Mouse (Mus musculus): ENCODE measurements around the gene Smim13. TPM values are rescaled to one million over a fixed set of nuclear protein-coding genes. Genes with fewer than 3 reads are reported as not detected.
"Not testable (repeated sequence)": the region's sequence is repeated elsewhere in the genome, so short reads cannot be mapped to it uniquely, and the experiment has no call there.

Gene Smim13
- 7.2 and 11.0 TPM in 2 replicates for polyA plus RNA-seq (2014; fragmentation: Nextera tagmentation; extraction: Ambion mirVana)

DNA sequence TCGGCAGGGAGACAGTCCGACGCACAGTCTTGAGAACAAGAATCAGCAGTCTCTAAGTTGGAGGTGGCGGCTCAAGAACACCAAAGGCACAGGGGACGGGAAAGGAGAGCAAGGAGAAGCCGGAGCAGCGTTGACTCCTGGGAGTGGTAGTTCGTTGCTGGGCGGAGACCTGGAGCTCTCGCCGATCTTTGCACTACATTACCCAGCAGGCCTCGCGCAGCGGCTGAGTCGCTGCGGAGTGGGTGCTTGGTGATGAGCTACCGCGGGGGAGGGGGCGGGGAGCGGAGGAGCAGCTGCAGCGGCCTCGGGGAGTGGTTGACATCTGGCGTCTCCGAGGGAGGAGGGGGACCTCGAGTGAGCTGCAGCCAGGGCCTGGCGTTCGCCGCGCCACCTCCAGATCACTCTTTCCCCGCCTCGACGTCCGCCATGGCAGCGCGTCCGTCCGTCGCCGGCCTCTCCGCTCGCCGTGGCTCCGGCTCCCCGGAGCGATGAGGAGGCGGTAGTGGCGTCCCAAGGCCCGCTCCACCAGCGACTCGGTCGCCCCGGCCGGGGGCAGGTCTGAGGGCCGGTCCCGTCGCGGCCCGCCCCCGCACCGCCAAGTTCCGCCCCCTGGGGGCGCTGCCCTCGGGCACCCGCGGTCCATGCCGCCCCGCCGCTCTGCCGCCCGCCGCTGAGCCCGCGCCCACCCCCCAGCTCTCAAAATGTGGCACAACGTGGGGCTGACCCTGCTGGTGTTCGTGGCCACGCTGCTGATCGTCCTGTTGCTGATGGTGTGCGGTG is at the start of gene Smim13:
Gene Smim13 (plus strand): TSS at position 307 of the 780 bp plus-strand sequence.
- under 1% methylated on average over 58 of the region's 78 CpGs for WGBS
- H3K9me3 ChIP-seq (ENCODE audit: control insufficient read depth, low read length) = no peaks in the 10 kb centered on the region
- H3K4me3 ChIP-seq (ENCODE audit: low read length) = peak within 1 kb of the TSS; percentile 79
- peaks cover 4% of the 10 kb centered on the region; the same call in 1 of the 2 replicates for H3K4me1 ChIP-seq (ENCODE audit: control insufficient read depth, insufficient read depth, low read length)
- peak within 1 kb of the TSS; percentile 76 for H3K27ac ChIP-seq (ENCODE audit: low read depth, low read length)
- H3K4me2 ChIP-seq (replicated peaks; ENCODE audit: low read depth, low read length) = peak within 1 kb of the TSS; percentile 71
- H3K36me3 ChIP-seq (ENCODE audit: control insufficient read depth, insufficient read depth, low read length) = no peaks in the 10 kb centered on the region
- H3K9ac ChIP-seq (ENCODE audit: low read depth, low read length) = peak within 1 kb of the TSS; percentile 83
- H3K27me3 ChIP-seq (ENCODE audit: control insufficient read depth, insufficient read depth, low read length) = no peaks in the 10 kb centered on the region
- peak; percentile 97 for ATAC-seq (ENCODE audit: low FRiP score, low TSS enrichment)

- ATAC-seq (ENCODE audit: low FRiP score, low TSS enrichment) = no peak
- no peak overlapping the region for H3K4me2 ChIP-seq (replicated peaks; ENCODE audit: low read depth, low read length)
- H3K27ac ChIP-seq (ENCODE audit: low read depth, low read length) = no peak overlapping the region
- H3K4me3 ChIP-seq (ENCODE audit: low read length) = no peak overlapping the region
- no peaks in the 10 kb centered on the region for H3K4me1 ChIP-seq (ENCODE audit: control insufficient read depth, insufficient read depth, low read length)
- H3K9ac ChIP-seq (ENCODE audit: low read depth, low read length) = no peak overlapping the region
- H3K36me3 ChIP-seq (ENCODE audit: control insufficient read depth, insufficient read depth, low read length) = no peaks in the 10 kb centered on the region
- no peaks in the 10 kb centered on the region for H3K9me3 ChIP-seq (ENCODE audit: control insufficient read depth, low read length)
- WGBS = 88% methylated on average over 2 of the region's 2 CpGs
- H3K27me3 ChIP-seq (ENCODE audit: control insufficient read depth, insufficient read depth, low read length) = no peaks in the 10 kb centered on the region
Observed at GRCm38 (mm10) chr13:41200861-41201260, 48.8 kb upstream of the Smim13 start.

GRCm38 (mm10) chr13:41203289-41203688 is 46.4 kb upstream of the Smim13 start:
- H3K4me2 ChIP-seq (replicated peaks; ENCODE audit: low read depth, low read length) = no peak overlapping the region
- no peak overlapping the region for H3K4me3 ChIP-seq (ENCODE audit: low read length)
- H3K9ac ChIP-seq (ENCODE audit: low read depth, low read length) = no peak overlapping the region
- no peaks in the 10 kb centered on the region for H3K4me1 ChIP-seq (ENCODE audit: control insufficient read depth, insufficient read depth, low read length)
- WGBS = 63% methylated on average over 7 of the region's 7 CpGs
- no peaks in the 10 kb centered on the region for H3K27me3 ChIP-seq (ENCODE audit: control insufficient read depth, insufficient read depth, low read length)
- no peak overlapping the region for H3K27ac ChIP-seq (ENCODE audit: low read depth, low read length)
- H3K36me3 ChIP-seq (ENCODE audit: control insufficient read depth, insufficient read depth, low read length) = no peaks in the 10 kb centered on the region
- no peaks in the 10 kb centered on the region for H3K9me3 ChIP-seq (ENCODE audit: control insufficient read depth, low read length)
- no peak for ATAC-seq (ENCODE audit: low FRiP score, low TSS enrichment)

DNA sequence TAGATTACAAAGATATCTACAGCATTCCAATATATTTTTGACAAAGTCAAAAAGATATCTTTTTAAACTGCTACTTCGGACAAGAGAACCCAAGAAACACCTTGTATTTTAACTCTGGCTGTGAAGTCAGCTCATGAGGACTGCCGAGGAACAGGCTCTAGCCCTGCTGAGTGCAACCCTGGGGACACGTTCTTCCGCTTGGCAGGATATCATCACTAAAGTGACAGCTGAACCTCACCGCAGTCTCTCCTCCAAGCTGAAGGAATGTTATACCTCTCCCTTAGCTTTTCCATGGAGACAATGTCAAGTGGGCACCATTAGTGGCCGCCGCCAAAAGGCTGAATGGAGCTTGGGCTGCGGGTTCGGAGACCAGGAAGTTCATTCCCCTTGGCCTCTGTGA is 46.0 kb upstream of the Smim13 start:
- H3K27me3 ChIP-seq (ENCODE audit: control insufficient read depth, insufficient read depth, low read length) = no peaks in the 10 kb centered on the region
- no peak for ATAC-seq (ENCODE audit: low FRiP score, low TSS enrichment)
- H3K4me2 ChIP-seq (replicated peaks; ENCODE audit: low read depth, low read length) = no peak overlapping the region
- H3K27ac ChIP-seq (ENCODE audit: low read depth, low read length) = no peak overlapping the region
- no peaks in the 10 kb centered on the region for H3K36me3 ChIP-seq (ENCODE audit: control insufficient read depth, insufficient read depth, low read length)
- 82% methylated on average over 9 of the region's 9 CpGs for WGBS
- no peaks in the 10 kb centered on the region for H3K4me1 ChIP-seq (ENCODE audit: control insufficient read depth, insufficient read depth, low read length)
- H3K9me3 ChIP-seq (ENCODE audit: control insufficient read depth, low read length) = no peaks in the 10 kb centered on the region
- no peak overlapping the region for H3K4me3 ChIP-seq (ENCODE audit: low read length)
- H3K9ac ChIP-seq (ENCODE audit: low read depth, low read length) = no peak overlapping the region

GRCm38 (mm10) chr13:41205568-41205967 is 44.1 kb upstream of the Smim13 start:
- not testable (repeated sequence) for ATAC-seq (ENCODE audit: low FRiP score, low TSS enrichment)

DNA sequence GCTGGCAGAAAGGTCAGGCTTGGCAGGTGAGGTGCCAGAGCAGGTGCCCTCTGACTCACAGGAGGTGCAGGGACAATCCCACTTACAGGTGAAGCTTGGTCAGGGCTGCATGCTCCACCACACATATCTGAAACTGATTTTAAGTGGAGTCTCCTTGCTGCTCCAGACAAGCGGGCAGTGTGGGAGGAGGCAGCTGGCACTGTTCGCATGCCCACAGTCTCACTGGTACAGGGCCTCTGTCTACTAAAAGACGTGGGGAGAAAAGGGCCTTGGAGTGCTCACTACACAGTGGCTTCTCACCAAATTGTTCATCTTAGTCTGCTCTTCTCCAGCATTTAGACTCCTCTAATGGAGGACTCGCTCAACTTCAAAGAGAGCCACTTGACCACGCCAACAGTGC is 43.4 kb upstream of the Smim13 start:
- no peak for ATAC-seq (ENCODE audit: low FRiP score, low TSS enrichment)
- no peak overlapping the region for H3K27ac ChIP-seq (ENCODE audit: low read depth, low read length)
- H3K4me1 ChIP-seq (ENCODE audit: control insufficient read depth, insufficient read depth, low read length) = no peaks in the 10 kb centered on the region
- 88% methylated on average over 5 of the region's 5 CpGs for WGBS
- H3K36me3 ChIP-seq (ENCODE audit: control insufficient read depth, insufficient read depth, low read length) = no peaks in the 10 kb centered on the region
- no peaks in the 10 kb centered on the region for H3K27me3 ChIP-seq (ENCODE audit: control insufficient read depth, insufficient read depth, low read length)
- no peak overlapping the region for H3K9ac ChIP-seq (ENCODE audit: low read depth, low read length)
- H3K9me3 ChIP-seq (ENCODE audit: control insufficient read depth, low read length) = no peaks in the 10 kb centered on the region
- H3K4me2 ChIP-seq (replicated peaks; ENCODE audit: low read depth, low read length) = no peak overlapping the region
- H3K4me3 ChIP-seq (ENCODE audit: low read length) = no peak overlapping the region

More at GRCm38 (mm10) chr13:41205568-41205967, 44.1 kb upstream of the Smim13 start:
- not testable (repeated sequence) for H3K4me2 ChIP-seq (replicated peaks; ENCODE audit: low read depth, low read length); H3K4me3 ChIP-seq (ENCODE audit: low read length); H3K36me3 ChIP-seq (ENCODE audit: control insufficient read depth, insufficient read depth, low read length); H3K27me3 ChIP-seq (ENCODE audit: control insufficient read depth, insufficient read depth, low read length); H3K9me3 ChIP-seq (ENCODE audit: control insufficient read depth, low read length); H3K4me1 ChIP-seq (ENCODE audit: control insufficient read depth, insufficient read depth, low read length); H3K27ac ChIP-seq (ENCODE audit: low read depth, low read length); H3K9ac ChIP-seq (ENCODE audit: low read depth, low read length)

DNA sequence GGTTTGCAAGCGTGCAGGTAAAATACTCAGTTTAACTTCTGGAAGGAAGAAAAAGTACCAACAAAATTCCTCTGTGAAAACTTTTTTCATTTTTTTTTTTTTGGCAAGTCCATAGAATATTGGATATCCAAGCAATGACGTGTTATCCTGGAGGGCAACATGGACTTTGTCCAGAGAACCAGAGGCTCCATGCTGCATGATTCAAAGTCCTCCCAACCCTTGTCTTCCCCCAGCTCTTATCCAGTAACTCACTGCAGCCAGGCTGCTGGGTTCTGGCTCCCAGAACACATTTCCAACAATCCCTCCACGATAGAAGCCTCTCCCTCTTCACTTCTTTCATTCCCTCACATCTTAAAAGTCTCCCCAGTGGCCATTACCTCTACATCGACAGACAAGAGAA is 38.4 kb upstream of the Smim13 start:
- Histone ChIP-seq H3K36me3 (ENCODE audit: control insufficient read depth, insufficient read depth, low read length) (no peaks in the 10 kb centered on the region), H3K27ac (ENCODE audit: low read depth, low read length) (no peak overlapping the region), H3K9me3 (ENCODE audit: control insufficient read depth, low read length) (no peaks in the 10 kb centered on the region), H3K9ac (ENCODE audit: low read depth, low read length) (no peak overlapping the region), H3K27me3 (ENCODE audit: control insufficient read depth, insufficient read depth, low read length) (no peaks in the 10 kb centered on the region), H3K4me1 (ENCODE audit: control insufficient read depth, insufficient read depth, low read length) (no peaks in the 10 kb centered on the region), H3K4me2 (replicated peaks; ENCODE audit: low read depth, low read length) (no peak overlapping the region), H3K4me3 (ENCODE audit: low read length) (no peak overlapping the region)
- no peak for ATAC-seq (ENCODE audit: low FRiP score, low TSS enrichment)
- 82% methylated on average over 4 of the region's 4 CpGs for WGBS

GRCm38 (mm10) chr13:41212558-41213322 is 36.9 kb upstream of the Smim13 start:
- no peak for ATAC-seq (ENCODE audit: low FRiP score, low TSS enrichment)
- no peak overlapping the region for H3K27ac ChIP-seq (ENCODE audit: low read depth, low read length)
- WGBS = 61% methylated on average over 6 of the region's 6 CpGs
- no peaks in the 10 kb centered on the region for H3K27me3 ChIP-seq (ENCODE audit: control insufficient read depth, insufficient read depth, low read length)
- no peaks in the 10 kb centered on the region for H3K9me3 ChIP-seq (ENCODE audit: control insufficient read depth, low read length)
- H3K36me3 ChIP-seq (ENCODE audit: control insufficient read depth, insufficient read depth, low read length) = no peaks in the 10 kb centered on the region
- no peak overlapping the region for H3K4me3 ChIP-seq (ENCODE audit: low read length)
- H3K4me2 ChIP-seq (replicated peaks; ENCODE audit: low read depth, low read length) = no peak overlapping the region
- no peaks in the 10 kb centered on the region for H3K4me1 ChIP-seq (ENCODE audit: control insufficient read depth, insufficient read depth, low read length)
- H3K9ac ChIP-seq (ENCODE audit: low read depth, low read length) = no peak overlapping the region

GRCm38 (mm10) chr13:41215669-41216068 is 34.0 kb upstream of the Smim13 start:
- H3K27ac ChIP-seq (ENCODE audit: low read depth, low read length) = no peak overlapping the region
- WGBS = 75% methylated on average over 6 of the region's 6 CpGs
- H3K4me1 ChIP-seq (ENCODE audit: control insufficient read depth, insufficient read depth, low read length) = 0 out of 2 replicates have a peak, but pooled peaks cover 3% of the 10 kb centered on the region
- no peak overlapping the region for H3K4me2 ChIP-seq (replicated peaks; ENCODE audit: low read depth, low read length)
- no peak for ATAC-seq (ENCODE audit: low FRiP score, low TSS enrichment)
- no peak overlapping the region for H3K9ac ChIP-seq (ENCODE audit: low read depth, low read length)
- no peaks in the 10 kb centered on the region for H3K36me3 ChIP-seq (ENCODE audit: control insufficient read depth, insufficient read depth, low read length)
- H3K27me3 ChIP-seq (ENCODE audit: control insufficient read depth, insufficient read depth, low read length) = no peaks in the 10 kb centered on the region
- H3K9me3 ChIP-seq (ENCODE audit: control insufficient read depth, low read length) = peaks cover 2% of the 10 kb centered on the region; the same call in 1 of the 2 replicates
- H3K4me3 ChIP-seq (ENCODE audit: low read length) = no peak overlapping the region
